Mouse (Mus musculus): ENCODE data around the gene Gja4.

Gene Gja4

GRCm38 (mm10) chr4:127324296-127324695 is 10.5 kb upstream of the Gja4 start:
- no peak for DNase-seq (ENCODE audit: low read depth)

GRCm38 (mm10) chr4:127323651-127324050 is 9.8 kb upstream of the Gja4 start:
- DNase-seq (ENCODE audit: low read depth): no peak

DNA sequence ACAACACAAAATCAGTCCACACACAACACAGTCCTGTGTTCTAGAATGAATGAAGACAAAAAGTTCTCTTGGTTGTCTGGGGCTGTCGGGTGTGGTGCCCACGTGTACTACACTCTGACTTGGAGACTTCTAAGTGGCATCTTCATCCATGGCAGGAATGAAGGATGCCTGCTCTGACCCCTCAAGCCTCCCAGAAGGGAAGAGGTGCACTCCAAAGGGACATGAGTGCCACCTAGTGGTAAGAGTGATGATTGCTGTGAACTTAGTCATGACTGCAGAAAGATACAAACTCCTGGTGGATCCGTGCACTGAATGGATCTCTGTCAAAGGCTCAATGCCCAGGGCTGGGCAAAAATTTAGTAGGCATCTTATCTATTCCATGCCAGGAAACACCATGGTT is 5.8 kb upstream of the Gja4 start:
- DNase-seq (ENCODE audit: low read depth): peak; percentile 70

- DNase-seq (ENCODE audit: low read depth): no peak
Observed at GRCm38 (mm10) chr4:127317143-127317542, 3.3 kb upstream of the Gja4 start.

DNA sequence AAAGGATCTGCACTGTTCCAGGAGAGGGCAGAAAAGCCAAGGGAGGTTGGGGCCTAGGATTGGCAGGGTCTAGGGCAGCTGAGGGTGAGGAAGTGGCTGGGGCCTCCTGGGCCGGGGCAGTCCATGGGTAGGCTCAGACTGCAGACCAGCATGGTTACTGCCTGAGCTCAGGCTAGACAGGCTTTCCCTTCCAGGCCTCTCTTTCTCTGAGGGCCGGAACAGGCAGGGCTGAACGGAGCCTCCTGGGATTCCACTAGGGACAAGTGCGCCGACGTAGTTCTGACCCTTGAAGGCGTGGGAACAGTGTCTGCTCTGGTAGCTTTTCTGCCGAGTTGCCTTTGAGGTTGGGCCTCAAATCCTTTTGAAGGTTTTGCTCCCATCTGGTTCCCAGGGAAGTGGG is 1.9 kb upstream of the Gja4 start:
- no peak for DNase-seq (ENCODE audit: low read depth)

DNA sequence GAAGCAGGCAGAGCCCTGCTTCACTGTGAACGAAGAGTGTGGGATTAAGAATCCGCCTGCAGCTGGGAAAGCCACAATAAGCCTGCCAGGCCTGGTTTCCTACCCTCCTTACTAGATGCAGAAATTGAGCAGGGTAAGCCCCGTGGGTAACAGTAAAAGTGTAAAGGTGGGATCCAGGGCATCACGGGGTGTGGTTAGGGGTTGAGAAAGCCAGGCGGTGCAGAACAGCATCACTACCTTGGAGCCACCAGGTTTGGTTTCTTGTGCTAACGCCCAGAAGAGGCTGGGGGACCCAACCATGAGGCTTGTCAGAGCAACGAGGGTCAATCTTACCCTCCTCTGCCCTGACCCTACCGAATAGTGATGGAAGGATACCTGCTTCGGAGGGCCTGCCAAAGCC is 746 bp upstream of the Gja4 start:
- DNase-seq (ENCODE audit: low read depth): no peak

- DNase-seq (ENCODE audit: low read depth): no peak
Observed at GRCm38 (mm10) chr4:127312349-127312748, 1.5 kb downstream of the Gja4 start.

GRCm38 (mm10) chr4:127311561-127311960 is 2.3 kb downstream of the Gja4 start:
- no peak for DNase-seq (ENCODE audit: low read depth)

DNA sequence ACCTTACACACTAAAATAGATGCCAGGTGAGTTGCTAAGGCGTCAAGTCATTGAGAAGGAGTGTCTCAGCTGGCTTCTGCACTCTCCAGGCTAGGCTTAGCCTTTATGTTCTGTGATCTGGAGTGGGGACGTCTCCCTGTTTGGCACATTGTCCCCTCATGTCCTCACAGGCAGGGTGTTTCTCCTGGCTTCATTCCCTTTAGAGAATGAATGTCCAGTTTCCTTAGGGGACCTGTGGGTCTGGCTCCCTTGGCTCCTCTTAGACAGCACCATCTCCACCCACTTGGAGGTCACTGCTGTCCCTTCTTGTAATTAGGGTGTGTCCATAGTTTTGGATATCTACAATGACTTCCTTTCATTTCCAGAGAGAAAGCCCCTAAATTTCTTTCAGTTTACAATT is 6.9 kb downstream of the Gja4 start:
- no peak for DNase-seq (ENCODE audit: low read depth)

- no peak for DNase-seq (ENCODE audit: low read depth)
Observed at GRCm38 (mm10) chr4:127303796-127304195, 10.0 kb downstream of the Gja4 start.

DNA sequence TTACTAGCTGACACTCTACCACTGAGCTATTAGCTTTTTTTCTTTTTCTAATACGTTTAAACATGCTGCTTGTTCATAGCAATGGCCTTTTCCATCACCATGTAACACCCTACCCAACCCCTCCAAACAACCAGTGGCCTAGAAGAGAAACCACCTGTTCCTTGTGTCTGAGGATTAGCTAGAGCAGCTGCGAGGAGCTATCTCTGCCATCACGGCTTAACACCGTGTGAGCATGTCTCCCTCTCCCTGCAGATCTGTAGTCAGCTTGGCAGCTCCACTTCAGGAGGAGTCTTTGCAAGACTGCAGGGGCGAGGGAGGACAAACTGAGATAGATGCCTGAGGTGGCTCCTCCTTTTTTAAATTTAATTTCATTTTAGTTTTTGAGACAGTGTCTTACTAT is 13.3 kb downstream of the Gja4 start:
- no peak for DNase-seq (ENCODE audit: low read depth)

- DNase-seq (ENCODE audit: low read depth): no peak
Observed at GRCm38 (mm10) chr4:127292631-127293030, 21.2 kb downstream of the Gja4 start.

DNA sequence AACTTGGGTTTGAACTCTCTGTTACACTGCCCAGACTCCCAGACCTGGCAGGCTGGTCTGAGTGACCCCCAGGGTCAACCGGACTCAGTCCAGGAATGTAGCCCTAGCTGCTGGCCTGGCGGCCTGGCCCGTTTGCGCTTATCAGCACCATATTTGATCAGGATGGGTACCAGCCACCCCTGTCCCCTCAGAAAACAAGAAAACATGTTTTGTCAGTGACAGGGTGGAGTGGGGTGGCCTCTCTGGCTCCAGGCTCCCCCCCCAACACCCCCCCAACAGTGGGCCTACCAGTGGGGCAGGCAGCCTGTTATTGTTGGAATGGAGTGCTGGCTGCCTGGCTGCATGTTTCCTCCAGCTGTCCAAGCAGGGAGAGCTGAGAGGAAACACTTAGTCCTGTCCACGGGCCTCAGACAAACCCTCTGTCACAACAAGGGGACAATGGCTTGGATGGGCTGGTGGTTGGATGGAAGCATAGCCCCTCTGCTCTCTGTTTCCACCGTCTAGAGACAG is 24.7 kb downstream of the Gja4 start:
- no peak for DNase-seq (ENCODE audit: low read depth)

DNA sequence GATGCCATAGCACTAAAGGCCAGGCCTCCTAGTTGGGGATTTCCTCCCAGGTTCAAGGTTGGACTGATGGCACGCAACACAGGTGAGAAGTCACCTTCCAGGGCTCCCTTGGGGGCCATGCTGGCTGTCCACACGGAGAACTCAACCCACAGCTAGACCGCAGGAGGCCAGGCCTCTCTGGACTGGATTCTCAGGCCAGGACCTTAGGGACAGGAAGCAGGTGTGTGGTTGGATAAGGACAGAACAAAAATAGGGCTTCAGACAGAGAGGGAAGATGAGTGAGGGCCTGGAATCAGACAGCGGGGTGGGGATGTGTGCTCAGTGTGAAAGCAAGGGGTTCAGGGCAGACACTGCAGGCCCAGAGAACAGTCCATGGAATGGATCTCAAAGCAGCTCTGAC is 26.9 kb downstream of the Gja4 start:
- no peak for DNase-seq (ENCODE audit: low read depth)

DNA sequence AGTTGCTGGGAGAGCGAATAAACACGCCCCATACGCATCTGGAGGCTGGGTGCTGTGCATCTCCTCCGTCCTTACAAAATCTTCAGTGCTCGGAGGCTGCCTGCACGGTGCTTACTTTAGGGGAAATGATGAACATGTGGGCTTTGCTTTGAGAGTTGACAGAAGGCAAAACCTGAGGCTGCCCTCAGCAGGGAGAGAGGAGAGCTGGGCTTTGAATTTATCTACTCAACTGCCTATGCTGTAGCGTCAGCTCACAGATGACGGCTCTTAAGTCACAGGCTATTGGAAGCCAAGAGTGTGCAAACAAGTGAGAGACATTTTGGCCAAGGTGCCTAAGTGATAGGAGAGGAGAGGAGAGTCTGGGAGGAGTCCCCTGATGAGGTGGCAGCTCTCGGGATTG is 34.6 kb downstream of the Gja4 start:
- no peak for DNase-seq (ENCODE audit: low read depth)

GRCm38 (mm10) chr4:127278451-127279001 is 35.3 kb downstream of the Gja4 start:
- no peak for DNase-seq (ENCODE audit: low read depth)

DNA sequence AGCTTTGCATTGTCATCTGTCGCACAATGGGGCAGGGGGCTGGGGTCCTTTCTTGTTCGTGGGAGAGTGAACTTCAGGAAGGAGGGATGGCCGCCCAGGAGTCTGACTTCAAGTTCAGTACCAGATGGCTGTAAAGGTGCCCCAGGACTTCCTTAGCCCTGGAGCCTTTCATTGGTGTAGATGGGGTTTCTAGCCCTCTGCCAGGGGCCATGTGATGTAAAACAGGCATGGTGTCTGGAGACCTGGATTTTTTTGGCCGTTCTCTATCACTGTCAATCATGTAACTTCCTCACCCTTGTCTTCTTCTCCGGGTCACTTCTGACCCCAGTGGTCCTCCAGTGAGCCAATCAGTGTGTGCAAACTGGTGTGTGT is 49.7 kb downstream of the Gja4 start:
- DNase-seq (ENCODE audit: low read depth): no peak

- DNase-seq (ENCODE audit: low read depth): no peak
Observed at GRCm38 (mm10) chr4:127263438-127264182, 50.2 kb downstream of the Gja4 start.

DNA sequence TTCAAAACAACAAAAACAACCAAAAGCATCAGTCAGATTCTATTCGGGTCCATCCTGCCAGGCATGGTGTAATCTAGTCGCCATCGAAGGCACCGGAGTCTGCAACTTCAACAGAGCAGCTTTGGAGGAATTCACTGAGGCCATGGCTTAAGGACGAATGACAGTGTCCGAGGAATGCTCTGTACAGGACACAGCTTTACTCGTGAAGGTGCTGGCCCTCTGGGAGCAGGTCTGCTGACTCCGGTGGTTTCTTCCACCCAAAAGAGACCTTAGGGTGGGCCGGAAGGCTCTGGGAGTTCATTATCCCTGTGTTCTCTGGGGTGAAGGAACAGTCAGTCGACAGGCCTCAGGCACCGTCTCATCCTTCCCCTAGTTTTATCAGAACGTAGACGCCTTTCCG is 52.2 kb downstream of the Gja4 start:
- no peak for DNase-seq (ENCODE audit: low read depth)

Data from induced T-regulatory cell, adult 2 months (primary cell).